Mouse (Mus musculus) frontal cortex, postnatal 10 days (tissue): ENCODE data around the gene Ltk.
"Not testable (repeated sequence)": the region's sequence is repeated elsewhere in the genome, so short reads cannot be mapped to it uniquely, and the experiment has no call there.

Source experiments
- DNase-seq, 2 experiments: peaks; one replicate each; pipeline ENCODE4 v3.0.0; 2022; ENCODE audit warnings: low spot score in 2 of 2, mixed read lengths in 1 of 2

The Ltk gene

GRCm38 (mm10) chr2:119758844-119759835 is 1.1 kb downstream of the Ltk start:
- DNase-seq, result no peak

GRCm38 (mm10) chr2:119758101-119758843 is 2.0 kb downstream of the Ltk start:
- no peak for DNase-seq

- DNase-seq, result no peak
Measured at GRCm38 (mm10) chr2:119757601-119758100, 2.6 kb downstream of the Ltk start.

GRCm38 (mm10) chr2:119749260-119749659 is 11.0 kb downstream of the Ltk start:
- no peak for DNase-seq

GRCm38 (mm10) chr2:119747554-119747953 is 12.7 kb downstream of the Ltk start:
- no peak for DNase-seq

GRCm38 (mm10) chr2:119745281-119745680 is 14.9 kb downstream of the Ltk start:
- no peak for DNase-seq

- DNase-seq, result peak in 1 of 2 experiments; percentile 12
Measured at GRCm38 (mm10) chr2:119744163-119745111, 15.8 kb downstream of the Ltk start.

- DNase-seq, result peak in 1 of 2 experiments; percentile 11
Measured at GRCm38 (mm10) chr2:119743808-119744162, 16.4 kb downstream of the Ltk start.

- DNase-seq, result peak; percentile 58 to 60
Measured at GRCm38 (mm10) chr2:119743176-119743807, 16.9 kb downstream of the Ltk start.

GRCm38 (mm10) chr2:119742461-119743175 is 17.6 kb downstream of the Ltk start:
- peak; percentile 22 to 41 for DNase-seq

GRCm38 (mm10) chr2:119741581-119742411 is 18.4 kb downstream of the Ltk start, which contains the start of gene Itpka:
Itpka (plus strand) TSS chr2:119742337.
- DNase-seq, result peak; percentile 40 to 46

GRCm38 (mm10) chr2:119740567-119740966 is 19.7 kb downstream of the Ltk start:
- no peak for DNase-seq

- no peak for DNase-seq
Measured at GRCm38 (mm10) chr2:119737124-119737523, 23.1 kb downstream of the Ltk start.

- no peak for DNase-seq
Measured at GRCm38 (mm10) chr2:119730735-119731134, 29.5 kb downstream of the Ltk start.

GRCm38 (mm10) chr2:119727762-119728416 is 32.3 kb downstream of the Ltk start:
- DNase-seq, result no peak

- no peak for DNase-seq
Measured at GRCm38 (mm10) chr2:119721070-119721469, 39.2 kb downstream of the Ltk start.

GRCm38 (mm10) chr2:119715868-119716267 is 44.4 kb downstream of the Ltk start:
- DNase-seq, result not testable (repeated sequence)

GRCm38 (mm10) chr2:119710011-119710410 is 50.2 kb downstream of the Ltk start:
- DNase-seq, result no peak

GRCm38 (mm10) chr2:119707676-119708075 is 52.6 kb downstream of the Ltk start:
- DNase-seq, result no peak
